Mouse (Mus musculus): ENCODE results near the gene Rab1b.
"Not testable (repeated sequence)": the region's sequence is repeated elsewhere in the genome, so short reads cannot be mapped to it uniquely, and the experiment has no call there.

DNA sequence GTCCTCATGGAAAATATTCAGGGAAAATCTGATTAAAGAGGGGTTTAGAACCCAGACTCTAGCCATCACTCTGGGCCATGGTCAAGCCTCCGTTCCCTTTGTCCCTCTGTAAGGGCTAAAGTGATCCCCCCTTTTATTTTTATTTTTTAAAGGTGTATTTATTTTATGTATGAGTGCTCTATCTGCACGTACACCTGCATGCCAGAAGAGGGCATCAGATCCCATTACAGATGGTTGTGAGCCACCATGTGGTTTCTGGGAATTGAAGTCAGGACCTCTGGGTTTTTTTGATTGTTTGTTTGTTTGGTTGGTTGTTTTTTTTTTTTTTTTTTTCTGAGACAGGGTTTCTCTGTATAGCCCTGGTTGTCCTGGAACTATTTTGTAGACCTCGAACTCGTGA lies 20.3 kb downstream of the Rab1b start:
- TF ChIP-seq CTCF (IDR thresholded peaks at IDR 0.05; ENCODE audit: control insufficient read depth, insufficient read depth, insufficient read length); MYOD1 (IDR thresholded peaks at IDR 0.05; ENCODE audit: control insufficient read depth, insufficient read length, low read depth); FOSL1 (IDR thresholded peaks at IDR 0.05; ENCODE audit: insufficient read depth, low read length, poor library complexity, severe bottlenecking); USF1 (IDR thresholded peaks at IDR 0.05; ENCODE audit: low read depth): not testable (repeated sequence)
